Mouse (Mus musculus) thymus, postnatal 10 days (tissue): ENCODE measurements at regions not wholly inside any gene's neighbourhood (a gene's known extent, or its start where the extent isn't known, plus 50 kb on each side); places are given as distances from the start of the nearest gene placed in this dataset.
"Not testable (repeated sequence)": the region's sequence is repeated elsewhere in the genome, so short reads cannot be mapped to it uniquely, and the experiment has no call there.

ENCODE experiments used
- DNase-seq, 2 experiments: peaks; one replicate each; pipeline ENCODE4 v3.0.0; 2021; ENCODE audit warnings: low spot score in 2 of 2

DNA sequence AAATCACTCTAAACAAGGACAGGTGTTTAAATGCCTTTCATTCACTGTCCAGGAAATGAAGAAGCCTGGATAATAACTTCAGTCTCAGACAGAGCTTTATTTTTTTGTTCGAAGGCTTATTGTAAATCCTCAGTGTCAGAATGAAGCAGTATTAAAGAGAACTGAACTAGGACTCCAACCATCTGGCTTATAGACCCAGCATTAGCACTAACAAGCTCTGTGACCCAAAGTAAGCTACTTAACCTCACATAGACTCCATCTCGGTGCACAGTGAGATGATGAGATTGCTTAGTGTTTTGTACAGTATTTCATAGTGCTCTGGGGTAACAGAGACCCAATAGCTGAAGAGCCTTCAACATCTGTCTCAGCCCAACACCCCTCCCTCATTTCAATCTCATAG is 738.2 kb upstream of the Map3k7 start:
- DNase-seq = no peak

DNA sequence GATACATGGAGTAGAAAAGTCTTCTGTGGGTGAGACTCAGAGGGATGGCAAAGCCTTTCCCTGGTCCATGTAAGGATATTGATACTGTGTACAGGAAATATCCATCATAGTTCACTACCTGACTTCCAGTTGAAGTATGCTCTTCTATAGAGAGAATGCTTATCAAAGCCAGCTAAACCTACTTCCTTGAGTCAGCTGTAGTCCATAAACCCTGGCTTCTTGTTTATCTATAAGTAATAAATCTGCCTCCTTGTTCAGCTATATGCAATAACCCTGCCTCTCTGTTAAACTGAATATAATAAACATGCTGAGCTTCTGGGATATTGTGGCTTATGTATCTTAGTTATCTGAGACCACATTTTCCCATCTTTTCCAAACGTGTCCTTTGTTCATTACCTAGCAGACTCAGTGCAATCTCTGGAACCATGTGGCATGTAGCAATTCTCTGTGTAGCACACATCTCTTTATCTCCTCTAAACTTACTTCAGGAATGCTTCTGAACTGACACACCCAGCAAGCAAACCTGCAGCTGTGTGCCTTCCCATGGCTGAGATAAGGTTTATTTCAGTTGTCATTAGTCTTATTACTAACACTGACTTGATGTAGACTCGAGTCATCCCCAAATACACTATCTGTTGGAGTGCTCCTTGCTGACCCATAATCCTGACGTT is 694.9 kb upstream of the Map3k7 start:
- DNase-seq = no peak

DNA sequence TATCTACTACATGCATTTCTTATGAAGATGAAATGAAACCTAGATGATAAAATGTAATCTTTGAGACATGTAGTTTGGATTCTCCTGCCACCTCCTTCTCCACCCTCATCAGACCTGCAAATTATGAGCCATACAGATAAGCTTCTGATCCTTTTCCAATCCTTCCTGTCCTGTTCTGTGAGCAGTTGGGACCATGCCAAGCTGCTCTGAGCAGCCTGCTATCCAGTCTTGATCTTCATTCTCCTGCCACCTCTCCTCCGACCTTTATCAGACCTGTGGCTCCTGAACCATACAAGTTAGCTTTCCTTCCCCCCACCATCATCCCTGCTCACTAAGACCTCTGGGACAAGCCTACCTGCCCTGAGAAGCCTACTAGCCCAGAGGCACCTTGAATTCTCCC is 689.8 kb upstream of the Map3k7 start:
- no peak for DNase-seq

DNA sequence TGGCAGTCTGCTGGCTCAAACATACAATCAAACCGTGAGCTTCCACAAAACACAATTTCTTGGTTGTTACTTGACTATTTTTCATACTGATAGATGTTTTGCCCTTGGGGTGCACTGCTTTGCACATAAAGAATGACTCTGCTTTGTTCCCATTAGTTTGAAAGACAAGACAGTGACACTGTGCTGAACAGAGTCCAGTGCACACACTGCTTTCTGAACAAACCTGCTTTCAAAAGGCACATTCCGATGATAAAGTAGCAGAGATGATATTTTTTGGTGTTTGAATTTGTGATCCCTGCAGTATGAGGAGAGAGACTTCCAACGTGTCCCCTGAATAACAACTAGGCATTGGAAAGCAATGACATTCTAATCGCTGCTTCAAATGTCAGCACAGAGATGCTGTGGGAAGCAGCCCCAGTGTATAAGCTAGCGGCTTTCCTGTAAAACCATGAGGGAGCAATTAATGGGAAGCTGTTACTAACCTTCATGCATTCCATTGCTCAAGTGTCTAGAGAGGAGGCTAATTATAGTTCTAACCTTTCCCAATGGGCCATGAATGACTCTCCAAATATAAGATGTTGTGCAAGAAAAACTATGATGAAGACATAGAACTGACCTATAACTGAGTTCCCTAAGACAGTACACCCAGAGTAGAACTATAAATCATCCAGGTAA is 673.5 kb upstream of the Map3k7 start:
- no peak for DNase-seq

DNA sequence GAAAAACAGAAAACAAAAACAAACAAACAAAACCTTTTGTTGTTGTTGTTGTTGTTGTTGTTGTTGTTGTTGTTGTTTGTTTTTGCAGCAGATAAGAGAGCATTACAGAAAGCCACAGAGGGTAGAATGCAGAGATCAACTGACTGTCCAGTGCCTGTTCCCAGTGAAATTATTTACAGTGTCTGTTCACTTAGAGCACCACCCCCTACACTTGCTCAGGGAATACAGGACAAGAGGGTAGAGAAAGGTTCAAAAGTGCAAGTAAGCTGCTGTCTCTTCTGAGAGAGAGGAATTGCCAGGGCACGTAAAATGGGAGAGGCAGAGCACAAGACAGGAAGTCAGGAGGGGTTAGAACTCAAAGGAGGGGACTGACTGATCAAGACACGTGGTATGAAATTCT is 670.1 kb upstream of the Map3k7 start:
- DNase-seq = no peak

DNA sequence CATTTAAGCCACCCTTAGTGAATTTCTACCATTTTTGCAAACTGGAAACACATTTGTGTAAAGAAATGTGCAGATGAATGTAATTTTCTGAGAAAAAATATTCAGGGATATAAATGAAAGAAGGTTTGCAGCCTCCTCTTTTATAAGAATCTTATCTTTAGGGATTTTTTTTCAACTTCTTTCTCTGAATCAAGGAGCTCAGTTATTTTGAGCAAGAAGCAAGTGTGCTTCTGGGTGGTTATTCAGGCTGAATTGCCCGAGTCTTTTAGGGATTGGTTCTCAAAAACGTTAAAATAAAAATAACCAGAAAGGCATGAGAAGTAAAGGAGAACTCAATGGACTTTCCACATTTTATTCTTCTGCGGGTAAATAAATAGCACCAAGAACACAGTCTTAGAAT is 666.0 kb upstream of the Map3k7 start:
- no peak for DNase-seq

DNA sequence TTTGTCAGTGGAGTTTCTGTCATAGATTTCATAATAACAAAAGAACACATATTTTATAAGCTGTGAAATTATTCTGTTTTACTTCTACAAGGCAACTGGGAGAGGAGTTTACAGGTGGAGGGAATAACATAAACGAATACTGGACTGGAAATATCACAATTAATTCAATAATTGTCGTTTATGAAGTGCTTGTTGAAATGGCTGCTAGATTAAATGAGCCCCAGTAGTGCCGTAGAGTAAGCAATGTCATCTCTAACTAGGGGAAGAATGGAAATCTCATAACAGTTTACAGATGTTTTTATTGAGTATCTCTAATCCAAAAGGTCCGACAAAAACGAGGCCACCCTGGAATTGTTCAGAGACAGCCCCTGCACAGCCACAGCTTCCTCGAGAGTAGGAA is 644.6 kb upstream of the Map3k7 start:
- DNase-seq = no peak

DNA sequence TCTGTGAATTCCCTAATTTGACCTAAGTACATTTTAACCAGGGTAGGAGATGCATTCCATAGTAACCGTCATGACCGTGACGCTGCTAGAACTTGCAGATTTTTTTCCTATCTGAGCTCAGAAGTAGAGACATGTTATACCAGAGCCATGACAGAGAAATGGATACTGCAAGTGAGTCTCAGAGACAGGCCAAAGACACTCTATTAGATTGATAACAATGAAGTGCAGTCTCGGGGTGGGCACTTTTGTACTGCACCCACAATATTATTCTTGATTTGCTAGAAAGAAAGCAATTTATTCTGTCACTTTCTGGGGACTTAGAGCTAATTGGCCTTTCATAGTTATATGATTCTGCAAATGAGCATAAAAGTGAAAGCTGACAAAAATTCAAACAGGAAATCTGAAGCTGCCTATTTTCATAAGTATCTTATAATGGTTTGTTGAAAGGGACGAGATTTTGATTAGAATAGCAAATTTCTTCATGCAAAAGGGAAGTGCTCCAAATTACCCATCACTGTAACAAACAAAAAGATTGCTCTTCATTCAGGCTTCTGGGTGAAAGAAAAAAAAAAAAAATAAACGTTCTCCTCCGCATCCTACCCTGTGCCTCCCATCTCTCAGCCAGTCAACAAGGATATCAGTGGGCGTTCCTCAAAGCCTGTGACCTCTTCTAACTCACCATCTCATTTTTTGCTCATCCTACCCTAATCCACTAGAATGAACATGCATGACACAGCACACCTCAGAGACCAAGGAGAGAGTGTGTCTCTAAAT is 643.0 kb upstream of the Map3k7 start:
- no peak for DNase-seq

DNA sequence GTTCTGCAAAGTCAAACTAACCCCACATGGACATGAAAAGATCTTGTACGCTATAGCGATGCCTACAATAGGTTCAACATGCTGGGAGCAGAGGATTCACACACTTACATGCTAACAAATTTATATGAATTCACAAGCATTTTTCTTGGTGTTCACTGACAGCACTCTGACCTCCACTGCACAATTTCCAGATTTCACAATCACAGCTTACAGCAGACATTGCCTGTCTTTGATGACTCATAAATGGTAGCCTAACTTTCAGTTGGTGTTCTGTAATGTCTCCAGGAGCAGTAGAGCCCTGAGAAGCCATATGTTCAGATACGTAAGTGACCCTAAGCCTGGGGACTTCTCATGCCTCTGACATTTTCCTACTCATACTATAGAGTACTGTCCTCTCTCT is 640.1 kb upstream of the Map3k7 start:
- no peak for DNase-seq

DNA sequence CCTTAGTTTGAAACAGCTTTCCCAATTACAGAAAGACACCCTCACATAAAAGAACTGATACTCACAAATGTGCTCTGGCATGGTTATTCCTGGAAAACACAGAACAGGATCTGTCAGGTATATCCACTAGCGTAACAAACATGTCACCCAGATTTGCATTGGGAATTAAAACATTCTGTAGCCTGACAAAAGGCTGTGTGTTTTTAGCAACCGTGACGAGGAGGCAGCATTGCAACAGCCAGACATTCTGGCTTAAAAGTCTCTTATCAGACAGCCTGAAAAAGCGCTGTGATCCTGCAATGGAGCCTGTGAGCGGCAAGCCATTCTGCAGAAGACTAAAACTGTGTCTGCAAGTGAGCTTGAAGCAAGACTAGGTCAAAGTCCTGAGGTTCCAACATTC is 635.1 kb upstream of the Map3k7 start:
- DNase-seq = no peak

DNA sequence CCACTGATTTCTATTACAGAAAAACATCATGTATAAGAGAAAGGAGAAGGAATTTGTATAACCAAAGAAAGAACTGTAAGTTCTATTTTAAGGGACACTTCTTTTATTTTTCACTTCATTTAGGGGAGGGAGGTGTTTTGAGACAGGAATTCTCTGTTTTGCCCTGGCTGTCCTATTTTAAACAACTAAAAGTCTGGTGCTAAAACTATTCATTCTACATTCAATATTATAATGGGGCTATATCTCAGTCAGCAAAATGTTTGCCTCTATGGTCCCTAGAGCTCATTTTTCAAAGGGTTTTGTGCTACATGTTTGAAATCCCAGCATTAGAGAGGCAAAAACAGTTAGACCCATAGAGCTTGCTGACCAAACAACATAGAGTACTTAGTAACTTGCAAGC is 632.8 kb upstream of the Map3k7 start:
- DNase-seq = no peak

DNA sequence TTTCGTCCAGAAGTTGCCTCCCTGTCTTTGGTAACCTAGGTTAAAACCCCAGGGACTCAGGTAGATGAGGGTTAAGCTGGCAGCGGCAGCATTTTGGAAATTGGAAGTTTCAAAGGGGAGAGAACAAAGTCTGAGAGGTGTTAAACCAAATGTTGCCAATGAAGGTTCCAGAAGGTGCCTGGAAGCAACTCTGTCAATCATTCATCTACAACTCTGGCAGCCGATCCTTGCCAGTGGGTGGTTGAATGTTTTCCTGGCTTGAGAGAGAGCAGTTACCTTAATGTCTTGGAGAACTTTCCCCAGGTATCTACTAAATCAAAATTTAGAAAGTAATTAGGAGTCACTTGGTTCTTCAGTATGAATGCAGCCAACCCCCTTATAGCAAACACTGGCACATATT is 628.2 kb upstream of the Map3k7 start:
- no peak for DNase-seq

DNA sequence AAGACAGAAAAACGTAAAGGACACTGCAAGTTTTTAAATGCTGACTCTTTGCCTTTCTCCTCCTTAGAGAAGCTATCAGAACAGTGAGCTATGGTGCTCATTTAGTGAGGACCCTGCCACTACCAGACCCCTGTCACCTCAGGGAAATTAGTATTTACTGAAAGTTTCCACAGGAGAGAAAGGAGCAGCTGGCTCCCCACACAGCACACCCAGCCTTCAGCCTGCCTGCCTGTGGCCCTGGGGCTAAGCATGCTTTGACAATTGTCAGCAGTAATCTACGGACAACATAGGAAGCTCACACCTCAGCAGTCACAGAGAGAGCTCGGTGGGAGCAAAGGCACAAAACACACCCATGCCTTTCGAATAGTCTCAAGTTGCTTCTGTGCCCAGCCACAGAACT is 625.9 kb upstream of the Map3k7 start:
- no peak for DNase-seq

DNA sequence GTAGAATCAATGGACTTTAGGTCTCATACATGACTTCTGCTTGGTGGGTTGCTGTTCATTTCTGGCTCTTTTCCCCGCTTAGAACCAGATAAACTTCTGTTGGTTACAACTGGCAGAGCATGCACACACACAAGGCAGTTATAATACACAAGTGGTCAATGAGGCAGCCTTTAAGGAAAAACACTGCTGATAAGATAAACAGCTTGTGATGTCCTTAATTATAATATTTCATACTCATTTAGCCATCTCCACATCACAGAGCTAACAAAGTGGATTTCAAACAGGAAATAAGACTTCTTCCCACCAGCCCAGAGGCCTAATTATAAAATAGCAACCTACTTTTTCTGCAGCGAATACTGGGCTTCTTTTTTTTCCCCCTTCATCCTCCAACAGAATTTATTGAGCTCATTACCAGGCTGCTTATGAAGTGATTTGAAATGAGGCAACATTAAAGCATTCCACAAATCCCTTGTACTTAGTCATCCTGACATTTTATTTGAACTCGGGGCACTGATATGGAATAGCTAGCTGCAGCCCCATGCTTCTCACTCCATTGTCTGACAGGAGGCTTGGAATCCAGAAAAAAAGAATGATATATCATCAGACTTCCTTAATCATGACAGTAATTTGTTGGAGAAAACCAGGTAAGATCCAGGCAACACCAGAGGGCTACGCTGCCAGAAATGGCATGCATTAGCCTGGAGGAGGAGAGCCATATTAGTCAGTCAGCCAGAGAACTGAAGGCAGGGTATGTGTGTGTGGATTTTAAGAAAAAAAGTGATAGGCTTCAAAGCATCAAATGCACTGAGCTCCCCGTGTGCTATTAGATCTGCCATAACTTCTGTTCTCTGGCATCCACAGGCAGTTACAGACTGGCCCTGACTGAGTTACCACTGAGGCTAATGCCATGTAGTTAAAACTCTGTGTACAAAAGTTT is 620.3 kb upstream of the Map3k7 start:
- no peak for DNase-seq

DNA sequence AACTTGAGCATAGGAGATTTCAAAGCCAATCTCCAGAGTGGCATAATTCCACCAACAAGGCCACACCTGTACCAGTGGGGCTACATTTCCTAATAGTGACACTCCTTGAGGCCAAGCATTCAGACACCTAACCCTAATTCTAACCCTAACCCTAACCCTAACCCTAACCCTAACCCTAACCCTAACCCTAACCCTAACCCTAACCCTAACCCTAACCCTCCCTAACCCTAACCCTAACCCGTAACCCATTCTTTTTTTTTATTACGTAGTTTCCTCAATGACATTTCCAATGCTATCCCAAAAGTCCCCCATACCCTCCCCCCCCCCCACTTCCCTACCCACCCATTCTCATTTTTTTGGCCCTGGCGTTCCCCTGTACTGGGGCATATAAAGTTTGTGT is 609.9 kb upstream of the Map3k7 start:
- not testable (repeated sequence) for DNase-seq

DNA sequence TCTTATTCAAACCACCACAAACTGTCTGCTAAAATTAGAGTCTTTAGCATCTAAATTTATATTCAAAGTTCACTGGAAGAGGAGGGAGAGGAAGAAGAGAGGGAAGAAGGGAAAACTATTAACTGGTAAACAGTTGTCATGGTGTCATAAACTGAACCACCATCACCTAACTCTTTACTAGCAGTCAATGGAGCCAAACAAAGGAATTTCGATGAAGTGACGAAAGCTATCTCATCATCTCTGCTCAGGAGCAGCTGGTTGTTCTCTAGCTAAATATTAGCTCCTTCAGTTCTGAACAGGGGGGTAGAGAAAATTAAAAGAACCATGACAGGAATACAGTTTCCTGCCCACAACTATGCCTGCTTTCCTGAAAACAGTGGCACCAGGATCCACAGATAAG is 608.9 kb upstream of the Map3k7 start:
- no peak for DNase-seq

DNA sequence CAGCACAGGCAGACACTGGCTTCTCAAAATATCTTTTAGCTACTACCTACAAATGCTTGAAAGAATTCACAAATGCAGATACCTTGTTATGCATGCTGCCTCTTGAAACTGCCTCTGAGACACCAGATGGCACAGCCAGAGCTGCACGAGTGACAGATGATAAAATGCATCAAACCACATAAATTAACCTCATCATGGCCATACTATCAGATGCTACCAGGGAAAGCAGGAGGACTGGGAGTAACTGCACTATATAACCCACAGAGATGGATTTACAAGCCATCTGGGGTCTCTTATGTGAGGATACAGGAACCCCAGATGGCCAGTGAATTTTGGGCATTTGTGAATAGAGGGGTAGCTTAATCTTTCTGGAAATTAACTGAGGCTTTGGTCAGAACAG is 597.7 kb upstream of the Map3k7 start:
- no peak for DNase-seq

DNA sequence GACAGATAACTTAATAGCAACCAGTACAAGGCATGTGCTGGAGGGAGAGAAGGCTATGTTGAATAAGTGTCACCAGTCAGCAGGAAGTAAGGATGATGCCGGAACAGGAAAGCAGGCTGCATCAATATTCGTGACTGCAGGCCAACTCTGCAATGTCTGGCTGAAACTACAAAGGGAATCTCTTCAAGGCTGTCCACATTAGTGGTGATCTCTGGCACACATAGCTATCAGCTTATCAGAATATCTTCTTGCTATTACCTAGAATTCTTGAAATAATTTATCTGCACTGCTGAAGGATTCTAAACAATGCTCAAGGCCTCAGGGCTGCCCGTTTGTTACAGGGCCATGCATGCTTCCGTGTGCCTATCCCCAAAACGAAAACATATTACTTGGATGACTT is 596.9 kb upstream of the Map3k7 start:
- DNase-seq = no peak

DNA sequence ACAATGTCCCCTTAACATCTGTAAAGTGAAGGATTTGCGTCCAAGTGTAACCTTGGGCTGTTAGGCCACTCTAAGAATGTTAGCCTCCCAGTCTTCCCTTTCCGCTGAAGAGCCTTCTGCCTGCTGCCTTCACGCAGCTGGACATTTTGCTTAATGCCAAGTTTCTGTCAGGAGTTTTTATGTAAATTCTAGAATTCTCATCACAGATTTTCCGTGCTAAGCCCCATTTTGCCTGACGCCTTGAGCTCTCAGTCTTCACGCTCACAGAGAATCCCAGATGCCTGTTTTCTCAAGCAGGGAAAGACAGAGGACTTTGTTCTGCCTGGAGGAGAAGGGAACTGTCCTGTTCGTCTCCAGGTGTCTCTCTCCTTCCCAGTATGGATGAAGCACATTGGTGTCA is 593.8 kb upstream of the Map3k7 start:
- DNase-seq = no peak

DNA sequence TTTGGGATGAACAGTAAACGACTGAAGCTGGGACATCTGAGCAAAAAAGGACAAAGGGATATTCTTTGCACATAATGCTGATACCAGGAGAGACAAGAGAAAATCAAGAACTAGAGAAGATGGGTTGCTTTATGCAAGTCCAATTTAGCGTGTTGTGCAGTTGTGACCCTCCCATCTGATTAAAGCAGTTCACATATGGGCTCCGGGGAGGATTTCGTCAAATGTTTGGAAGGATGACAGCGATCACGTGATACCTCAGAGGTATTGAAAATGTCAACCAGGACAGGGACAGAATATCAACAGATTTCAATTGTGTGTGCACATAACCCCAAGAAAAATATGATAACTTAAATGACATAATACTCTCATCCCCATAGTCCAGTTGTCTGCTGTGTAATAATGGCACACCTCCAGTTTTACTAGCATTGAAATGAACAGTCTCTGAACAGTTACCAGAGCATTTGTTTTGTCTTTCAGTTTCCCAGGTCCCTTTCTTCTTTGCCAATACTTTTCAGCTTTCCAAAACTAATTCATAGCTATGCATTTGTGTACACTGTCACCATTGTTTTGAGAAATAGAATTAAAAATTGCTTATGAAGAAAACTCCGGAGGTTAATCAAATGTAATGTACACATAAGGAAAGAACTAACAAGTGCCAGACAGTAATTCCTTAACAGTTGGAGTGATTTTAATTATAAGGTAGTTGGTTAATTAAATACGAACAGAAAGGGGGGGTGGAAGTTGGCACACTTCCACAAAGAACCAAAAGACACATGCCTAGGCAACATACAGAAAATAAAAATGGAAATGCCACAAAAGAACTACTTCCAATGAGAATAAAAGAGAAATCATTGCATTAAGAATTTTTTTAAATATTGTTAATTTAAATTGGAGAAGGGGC is 582.6 kb upstream of the Map3k7 start:
- DNase-seq = no peak
